In the genomic region with DNA sequence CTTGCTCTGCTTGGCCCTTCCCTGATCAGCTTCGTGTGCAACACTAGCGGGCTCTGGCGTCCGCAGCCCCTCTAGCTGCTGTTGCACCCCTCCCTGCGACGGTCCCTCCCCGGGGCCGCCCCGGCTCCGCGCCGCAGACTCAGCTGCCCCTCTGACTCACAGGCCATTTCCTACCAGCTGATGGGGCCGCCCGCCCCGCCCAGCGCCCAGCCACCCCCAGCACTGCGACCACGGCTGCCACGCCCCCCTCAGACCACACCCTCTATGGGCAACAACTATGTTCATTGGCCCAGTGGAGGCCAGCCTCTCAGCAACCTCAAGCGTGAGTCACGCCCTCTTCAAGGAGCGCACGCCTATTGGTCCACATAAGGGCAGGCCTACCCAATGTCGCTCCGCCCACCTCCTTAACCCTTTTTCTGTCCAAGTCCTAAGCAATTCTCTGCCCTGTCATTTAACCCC, we compare ENCODE assay signal across 8 mouse cellular contexts. TPM values are rescaled to one million over a fixed set of nuclear protein-coding genes. Genes with fewer than 3 reads are reported as not detected.
DNase-seq lines count a peak whose midpoint lies in the region; ATAC-seq and TF ChIP-seq lines count a peak whose summit lies in the region.

No protein-coding gene starts in this region.

- H3K36me3 ChIP-seq in CH12.LX (replicated peaks in 1 of 2; ENCODE audit: control insufficient read depth in 1 of 2, insufficient read depth in 1 of 2, low read length in 1 of 2): peaks cover 0 to 18% of the 10 kb centered on the region in 2 experiments
- peaks cover 3% of the 10 kb centered on the region; the same call in 1 of the 2 replicates for H3K36me3 ChIP-seq in forebrain, embryonic 11.5 days (ENCODE audit: control insufficient read depth, insufficient read depth, low read length)
- H3K36me3 ChIP-seq in heart, postnatal 0 days (replicated peaks; ENCODE audit: control insufficient read depth, insufficient read depth, low read length): peaks cover 15% of the 10 kb centered on the region
- peaks cover 16% of the 10 kb centered on the region for H3K36me3 ChIP-seq in liver, embryonic 16.5 days (ENCODE audit: control insufficient read depth, insufficient read depth)
- peaks cover 19% of the 10 kb centered on the region for H3K36me3 ChIP-seq in neural tube, embryonic 13.5 days
- H3K36me3 ChIP-seq in testis, adult 2 months (ENCODE audit: control insufficient read depth, insufficient read depth, low read length): no peaks in the 10 kb centered on the region

- peak; percentile 99 for DNase-seq in CH12.LX (ENCODE audit: extremely low read depth)
- DNase-seq in c-Kit-positive CD71-positive TER-119-negative erythroid progenitor cells, embryonic 14.5 days (ENCODE audit: low read depth): peak; percentile 97
- DNase-seq in forebrain, embryonic 11.5 days (ENCODE audit: low spot score): peak; percentile 98
- peak; percentile 99 for DNase-seq in heart, postnatal 0 days (ENCODE audit: low spot score)
- DNase-seq in kidney, postnatal 4 days: peak; percentile 98 to 99

- peak; percentile 65; the same call in 1 of the 2 replicates for TF ChIP-seq POLR2A in CH12.LX (IDR thresholded peaks at IDR 0.05; ENCODE audit: low read depth, low read length)
- 0 out of 2 replicates have a peak, but pooled peaks have one; percentile 22 for TF ChIP-seq POLR2A in testis, adult 2 months (IDR thresholded peaks at IDR 0.05; ENCODE audit: control insufficient read depth, low read depth, low read length)

- H3K4me1 ChIP-seq in CH12.LX (ENCODE audit: control insufficient read depth in 1 of 2, insufficient read depth in 2 of 2): peaks cover 22 to 79% of the 10 kb centered on the region in 2 experiments
- peaks cover 22% of the 10 kb centered on the region for H3K4me1 ChIP-seq in forebrain, embryonic 11.5 days (replicated peaks; ENCODE audit: control insufficient read depth, insufficient read depth, low read length)
- H3K4me1 ChIP-seq in heart, postnatal 0 days (ENCODE audit: control insufficient read depth, insufficient read depth): peaks cover 34% of the 10 kb centered on the region
- H3K4me1 ChIP-seq in liver, embryonic 16.5 days (ENCODE audit: control insufficient read depth, low read depth, low read length): peaks cover 52% of the 10 kb centered on the region
- peaks cover 59% of the 10 kb centered on the region for H3K4me1 ChIP-seq in neural tube, embryonic 13.5 days (replicated peaks)
- H3K4me1 ChIP-seq in testis, adult 2 months (ENCODE audit: control insufficient read depth, insufficient read depth, low read length): peaks cover 21% of the 10 kb centered on the region

- no peak for TF ChIP-seq CTCF in CH12.LX (conservative IDR thresholded peaks at IDR 0.05 in 1 of 2, IDR thresholded peaks at IDR 0.05 in 1 of 2; ENCODE audit: low read depth in 2 of 2, low read length in 2 of 2)
- TF ChIP-seq CTCF in heart, postnatal 0 days (IDR thresholded peaks at IDR 0.05; ENCODE audit: low read depth): no peak; the same call in 1 of the 2 replicates
- TF ChIP-seq CTCF in testis, adult 2 months (IDR thresholded peaks at IDR 0.05; ENCODE audit: control insufficient read depth, insufficient read depth, insufficient replicate concordance, low read depth, low read length): no peak

- no peaks in the 10 kb centered on the region for H3K27me3 ChIP-seq in CH12.LX (replicated peaks)
- no peaks in the 10 kb centered on the region for H3K27me3 ChIP-seq in forebrain, embryonic 11.5 days (ENCODE audit: control insufficient read depth, insufficient read depth, low read length)
- H3K27me3 ChIP-seq in heart, postnatal 0 days (ENCODE audit: control insufficient read depth, insufficient read depth, low read length): no peaks in the 10 kb centered on the region
- no peaks in the 10 kb centered on the region for H3K27me3 ChIP-seq in liver, embryonic 16.5 days (ENCODE audit: control insufficient read depth, insufficient read depth, low read depth, low read length)
- no peaks in the 10 kb centered on the region for H3K27me3 ChIP-seq in neural tube, embryonic 13.5 days
- peaks cover 1% of the 10 kb centered on the region; the same call in 1 of the 2 replicates for H3K27me3 ChIP-seq in testis, adult 2 months (ENCODE audit: control insufficient read depth, insufficient read depth, low read length)

- peak overlapping the region; percentile 69 for H3K9ac ChIP-seq in CH12.LX (ENCODE audit: insufficient read depth, low read depth)
- H3K9ac ChIP-seq in forebrain, embryonic 11.5 days (ENCODE audit: low read length): peak overlapping the region; percentile 72
- H3K9ac ChIP-seq in heart, postnatal 0 days (replicated peaks; ENCODE audit: low read depth, low read length): peak overlapping the region; percentile 91
- H3K9ac ChIP-seq in liver, embryonic 16.5 days (ENCODE audit: low read depth, low read length): peak overlapping the region; percentile 92
- H3K9ac ChIP-seq in neural tube, embryonic 13.5 days: peak overlapping the region; percentile 94

- no peaks in the 10 kb centered on the region for H3K79me2 ChIP-seq in CH12.LX (replicated peaks; ENCODE audit: control insufficient read depth, extremely low read depth, insufficient read depth, poor library complexity, severe bottlenecking)

- peak overlapping the region; percentile 49 to 84 (median 58) for H3K4me3 ChIP-seq in CH12.LX (replicated peaks in 1 of 3; ENCODE audit: low read depth in 2 of 3, low read length in 2 of 3, poor library complexity in 1 of 3)
- H3K4me3 ChIP-seq in forebrain, embryonic 11.5 days (ENCODE audit: low read depth, low read length): peak overlapping the region; percentile 64
- H3K4me3 ChIP-seq in heart, postnatal 0 days (ENCODE audit: low read depth, low read length): peak overlapping the region; percentile 89
- H3K4me3 ChIP-seq in liver, embryonic 16.5 days (ENCODE audit: low read depth, low read length): peak overlapping the region; percentile 84
- peak overlapping the region; percentile 81 for H3K4me3 ChIP-seq in neural tube, embryonic 13.5 days
- H3K4me3 ChIP-seq in testis, adult 2 months (ENCODE audit: control insufficient read depth, low read depth, low read length): peak overlapping the region; percentile 88

- dilution Hi-C loops in CH12.LX (cut with MboI; ENCODE audit: extremely low pct_ligation_motif_present, extremely low pct_unique_long_range_greater_than_20kb, low sequenced_read_pairs): no loop called here

- ATAC-seq in forebrain, embryonic 11.5 days (replicated peaks; ENCODE audit: low FRiP score): peak; percentile 93
- peak; percentile 97 for ATAC-seq in heart, postnatal 0 days (ENCODE audit: insufficient read depth, low read depth)
- peak; percentile 95 for ATAC-seq in liver, embryonic 16.5 days (ENCODE audit: low read depth)
- ATAC-seq in neural tube, embryonic 13.5 days (ENCODE audit: low read depth): peak; percentile 96

- no peaks in the 10 kb centered on the region for H3K9me3 ChIP-seq in CH12.LX (replicated peaks; ENCODE audit: low read length)
- no peaks in the 10 kb centered on the region for H3K9me3 ChIP-seq in forebrain, embryonic 11.5 days (ENCODE audit: control insufficient read depth, low read length)
- H3K9me3 ChIP-seq in heart, postnatal 0 days (replicated peaks; ENCODE audit: control insufficient read depth, low read length): no peaks in the 10 kb centered on the region
- no peaks in the 10 kb centered on the region for H3K9me3 ChIP-seq in liver, embryonic 16.5 days (replicated peaks; ENCODE audit: control insufficient read depth, low read length)
- H3K9me3 ChIP-seq in neural tube, embryonic 13.5 days: no peaks in the 10 kb centered on the region

- TF ChIP-seq RAD21 in CH12.LX (IDR thresholded peaks at IDR 0.05; ENCODE audit: low read depth, low read length): no peak

- peak overlapping the region; percentile 66 for H3K4me2 ChIP-seq in CH12.LX (ENCODE audit: insufficient read depth, low read depth, poor library complexity, severe bottlenecking)
- peak overlapping the region; percentile 91 for H3K4me2 ChIP-seq in forebrain, embryonic 11.5 days (ENCODE audit: low read depth, low read length, severe bottlenecking)
- H3K4me2 ChIP-seq in heart, postnatal 0 days (ENCODE audit: low read depth, low read length): peak overlapping the region; percentile 99
- H3K4me2 ChIP-seq in liver, embryonic 16.5 days (ENCODE audit: low read depth, low read length): peak overlapping the region; percentile 83
- peak overlapping the region; percentile 95 for H3K4me2 ChIP-seq in neural tube, embryonic 13.5 days

- under 1% methylated on average over 25 of the region's 25 CpGs for WGBS in forebrain, embryonic 11.5 days
- 1% methylated on average over 25 of the region's 25 CpGs for WGBS in heart, postnatal 0 days
- WGBS in liver, embryonic 16.5 days (ENCODE audit: insufficient replicate concordance): 0% methylated on average over 24 of the region's 25 CpGs
- 0% methylated on average over 25 of the region's 25 CpGs for WGBS in neural tube, embryonic 13.5 days

- in situ Hi-C loops in CH12.LX (cut with MboI; ENCODE audit: low pct_ligation_motif_present, low pct_unique_long_range_greater_than_20kb, low sequenced_read_pairs): no loop called here

- no peak overlapping the region for H3K27ac ChIP-seq in CH12.LX (ENCODE audit: insufficient read depth, low read depth)
- H3K27ac ChIP-seq in forebrain, embryonic 11.5 days (ENCODE audit: low read depth, low read length): peak overlapping the region; percentile 62; the same call in 1 of the 2 replicates
- H3K27ac ChIP-seq in heart, postnatal 0 days (ENCODE audit: low read depth): peak overlapping the region; percentile 88
- H3K27ac ChIP-seq in liver, embryonic 16.5 days (ENCODE audit: low read length): peak overlapping the region; percentile 92
- H3K27ac ChIP-seq in neural tube, embryonic 13.5 days (replicated peaks): peak overlapping the region; percentile 86
- H3K27ac ChIP-seq in testis, adult 2 months (ENCODE audit: control insufficient read depth, insufficient read depth, low read depth, low read length): 0 out of 2 replicates have a peak overlapping the region, but pooled peaks have one; percentile 27

- TF ChIP-seq EP300 in CH12.LX (IDR thresholded peaks at IDR 0.05; ENCODE audit: low read length): no peak
- peak; percentile 74 for TF ChIP-seq EP300 in heart, postnatal 0 days (IDR thresholded peaks at IDR 0.05; ENCODE audit: low read depth)

RNA-seq across cellular contexts. Expression of a gene that starts 5.9 kb away (rescaled TPM):
- 2.7 and 3.3 TPM in 2 replicates for total RNA-seq in CH12.LX (2012; rRNA removed)
- total RNA-seq in CH12.LX (2014; rRNA removed): 1.7 TPM in 2 replicates
- polyA plus RNA-seq in CH12.LX (2012; ENCODE audit: insufficient read length, low read depth): 4.7 and 5.3 TPM in 2 replicates
- 28.1 and 28.9 TPM in 2 replicates for polyA plus RNA-seq in forebrain, embryonic 11.5 days (2014; fragmentation: Nextera tagmentation; extraction: Ambion mirVana)
- total RNA-seq in heart, postnatal 0 days (2014; rRNA removed; ENCODE audit: low replicate concordance): 15.9 and 27.1 TPM in 2 replicates
- polyA plus RNA-seq in heart, postnatal 0 days (2015; fragmentation: Nextera tagmentation; extraction: Ambion mirVana): 12.8 and 13.4 TPM in 2 replicates
- polyA plus RNA-seq in liver, embryonic 16.5 days (2015; fragmentation: Nextera tagmentation; extraction: Ambion mirVana): 33.4 and 41.3 TPM in 2 replicates
- polyA plus RNA-seq in neural tube, embryonic 13.5 days (2015; fragmentation: Nextera tagmentation; extraction: Ambion mirVana): 28.4 and 29.9 TPM in 2 replicates
- polyA plus RNA-seq in testis, adult 2 months (2012; rRNA removed): 41.4 and 46.3 TPM in 2 replicates

RNA-seq across cellular contexts. Expression of a gene that starts 8.6 kb away (rescaled TPM):
- total RNA-seq in CH12.LX (2012; rRNA removed): 293 and 320 TPM in 2 replicates
- 296 and 338 TPM in 2 replicates for total RNA-seq in CH12.LX (2014; rRNA removed)
- 330 and 338 TPM in 2 replicates for polyA plus RNA-seq in CH12.LX (2012; ENCODE audit: insufficient read length, low read depth)
- polyA plus RNA-seq in forebrain, embryonic 11.5 days (2014; fragmentation: Nextera tagmentation; extraction: Ambion mirVana): 378 and 409 TPM in 2 replicates
- total RNA-seq in heart, postnatal 0 days (2014; rRNA removed; ENCODE audit: low replicate concordance): 77.9 and 130 TPM in 2 replicates
- 171 and 174 TPM in 2 replicates for polyA plus RNA-seq in heart, postnatal 0 days (2015; fragmentation: Nextera tagmentation; extraction: Ambion mirVana)
- 176 and 193 TPM in 2 replicates for polyA plus RNA-seq in liver, embryonic 16.5 days (2015; fragmentation: Nextera tagmentation; extraction: Ambion mirVana)
- 224 and 235 TPM in 2 replicates for polyA plus RNA-seq in neural tube, embryonic 13.5 days (2015; fragmentation: Nextera tagmentation; extraction: Ambion mirVana)
- 19.8 and 22.7 TPM in 2 replicates for polyA plus RNA-seq in testis, adult 2 months (2012; rRNA removed)

RNA-seq across cellular contexts. Expression of a gene that starts 14.5 kb away (rescaled TPM):
- 18.7 and 19.1 TPM in 2 replicates for total RNA-seq in CH12.LX (2012; rRNA removed)
- total RNA-seq in CH12.LX (2014; rRNA removed): 8.0 and 8.7 TPM in 2 replicates
- polyA plus RNA-seq in CH12.LX (2012; ENCODE audit: insufficient read length, low read depth): 19.4 and 21.9 TPM in 2 replicates
- polyA plus RNA-seq in forebrain, embryonic 11.5 days (2014; fragmentation: Nextera tagmentation; extraction: Ambion mirVana): 25.8 and 26.1 TPM in 2 replicates
- 11.3 and 25.2 TPM in 2 replicates for total RNA-seq in heart, postnatal 0 days (2014; rRNA removed; ENCODE audit: low replicate concordance)
- polyA plus RNA-seq in heart, postnatal 0 days (2015; fragmentation: Nextera tagmentation; extraction: Ambion mirVana): 11.4 and 12.5 TPM in 2 replicates
- 12.4 and 14.7 TPM in 2 replicates for polyA plus RNA-seq in liver, embryonic 16.5 days (2015; fragmentation: Nextera tagmentation; extraction: Ambion mirVana)
- 22.4 and 23.3 TPM in 2 replicates for polyA plus RNA-seq in neural tube, embryonic 13.5 days (2015; fragmentation: Nextera tagmentation; extraction: Ambion mirVana)
- polyA plus RNA-seq in testis, adult 2 months (2012; rRNA removed): 36.3 and 42.0 TPM in 2 replicates

RNA-seq across cellular contexts. Expression of a gene that starts 18.6 kb away (rescaled TPM):
- total RNA-seq in CH12.LX (2012; rRNA removed) (0.04 and 0.08 TPM in 2 replicates), CH12.LX (2014; rRNA removed) (0.04 and 0.23 TPM in 2 replicates)
- polyA plus RNA-seq in CH12.LX (2012; ENCODE audit: insufficient read length, low read depth): 0.19 TPM in 2 replicates
- 22.9 and 23.0 TPM in 2 replicates for polyA plus RNA-seq in forebrain, embryonic 11.5 days (2014; fragmentation: Nextera tagmentation; extraction: Ambion mirVana)
- total RNA-seq in heart, postnatal 0 days (2014; rRNA removed; ENCODE audit: low replicate concordance): 45.7 and 51.8 TPM in 2 replicates
- polyA plus RNA-seq in heart, postnatal 0 days (2015; fragmentation: Nextera tagmentation; extraction: Ambion mirVana): 5.1 and 5.4 TPM in 2 replicates
- 0.51 and 0.57 TPM in 2 replicates for polyA plus RNA-seq in liver, embryonic 16.5 days (2015; fragmentation: Nextera tagmentation; extraction: Ambion mirVana)
- 15.1 and 16.5 TPM in 2 replicates for polyA plus RNA-seq in neural tube, embryonic 13.5 days (2015; fragmentation: Nextera tagmentation; extraction: Ambion mirVana)
- polyA plus RNA-seq in testis, adult 2 months (2012; rRNA removed): 17.4 and 20.6 TPM in 2 replicates

RNA-seq across cellular contexts. Expression of a gene that starts 29.8 kb away (rescaled TPM):
- total RNA-seq in CH12.LX (2012; rRNA removed) (13.2 and 14.8 TPM in 2 replicates), CH12.LX (2014; rRNA removed) (12.3 and 13.7 TPM in 2 replicates)
- polyA plus RNA-seq in CH12.LX (2012; ENCODE audit: insufficient read length, low read depth): 15.1 and 18.7 TPM in 2 replicates
- polyA plus RNA-seq in forebrain, embryonic 11.5 days (2014; fragmentation: Nextera tagmentation; extraction: Ambion mirVana): 24.6 and 24.7 TPM in 2 replicates
- total RNA-seq in heart, postnatal 0 days (2014; rRNA removed; ENCODE audit: low replicate concordance): 4.5 and 4.9 TPM in 2 replicates
- 4.6 and 4.9 TPM in 2 replicates for polyA plus RNA-seq in heart, postnatal 0 days (2015; fragmentation: Nextera tagmentation; extraction: Ambion mirVana)
- polyA plus RNA-seq in liver, embryonic 16.5 days (2015; fragmentation: Nextera tagmentation; extraction: Ambion mirVana): 7.8 and 9.4 TPM in 2 replicates
- 19.9 and 20.4 TPM in 2 replicates for polyA plus RNA-seq in neural tube, embryonic 13.5 days (2015; fragmentation: Nextera tagmentation; extraction: Ambion mirVana)
- polyA plus RNA-seq in testis, adult 2 months (2012; rRNA removed): 96.4 and 104 TPM in 2 replicates
